Mouse (Mus musculus) kidney, embryonic 15.5 days (tissue): ENCODE results near the gene Gpr84. TPM values are rescaled to one million over a fixed set of nuclear protein-coding genes. Genes with fewer than 3 reads are reported as not detected.

Source experiments
- ATAC-seq: fragments of 200-750 bp; cut with Nextera tagmentation; replicated peaks from 2 replicates; pipeline ENCODE4 v1.8.0; 2017; ENCODE audit warnings: moderate TSS enrichment; ENCODE audit not compliant: low FRiP score
- H3K27ac ChIP-seq: fragments of 300-500 bp; sonication (generic); 2 replicates; pipeline ENCODE4 v1.5.1; 2015; ENCODE audit warnings: mild to moderate bottlenecking, inconsistent platforms
- H3K27me3 ChIP-seq: fragments of 300-500 bp; sonication (generic); 2 replicates; pipeline ENCODE4 v1.6.1; 2015; ENCODE audit warnings: inconsistent platforms
- H3K36me3 ChIP-seq: fragments of 300-500 bp; sonication (generic); 2 replicates; pipeline ENCODE4 v1.6.1; 2015; ENCODE audit warnings: inconsistent platforms
- H3K4me1 ChIP-seq: fragments of 300-500 bp; sonication (generic); 2 replicates; pipeline ENCODE4 v1.6.1; 2015; ENCODE audit warnings: inconsistent platforms
- H3K4me2 ChIP-seq: fragments of 300-500 bp; sonication (generic); 2 replicates; pipeline ENCODE4 v1.6.1; 2015; ENCODE audit warnings: moderate library complexity, mild to moderate bottlenecking, inconsistent platforms
- H3K4me3 ChIP-seq: fragments of 300-500 bp; sonication (generic); replicated peaks from 2 replicates; pipeline ENCODE4 v1.5.1; 2015; ENCODE audit warnings: mild to moderate bottlenecking, inconsistent platforms
- H3K9ac ChIP-seq: fragments of 300-500 bp; sonication (generic); 2 replicates; pipeline ENCODE4 v1.6.1; 2015; ENCODE audit warnings: mild to moderate bottlenecking, inconsistent platforms
- H3K9me3 ChIP-seq: fragments of 300-500 bp; sonication (generic); replicated peaks from 2 replicates; pipeline ENCODE4 v1.6.1; 2016; ENCODE audit warnings: inconsistent platforms
- WGBS: fragments of 180-500 bp; shearing (Covaris S2); methylation state at CpG from one replicate; pipeline ENCODE4 v1.1.7; 2015; ENCODE audit warnings: mixed read lengths; 5-methylcytosine and 5-hydroxymethylcytosine counted together
- polyA plus RNA-seq: library from polyadenylated mRNA; unstranded; fragments of >200 nt; fragmentation: Nextera tagmentation; extraction: Ambion mirVana; gene quantifications from 2 replicates; pipeline ENCODE4 v1.2.1, GENCODE M21; 2015

Gene Gpr84
- polyA plus RNA-seq, 1 experiment from 2014 or later: 0.42 TPM

DNA sequence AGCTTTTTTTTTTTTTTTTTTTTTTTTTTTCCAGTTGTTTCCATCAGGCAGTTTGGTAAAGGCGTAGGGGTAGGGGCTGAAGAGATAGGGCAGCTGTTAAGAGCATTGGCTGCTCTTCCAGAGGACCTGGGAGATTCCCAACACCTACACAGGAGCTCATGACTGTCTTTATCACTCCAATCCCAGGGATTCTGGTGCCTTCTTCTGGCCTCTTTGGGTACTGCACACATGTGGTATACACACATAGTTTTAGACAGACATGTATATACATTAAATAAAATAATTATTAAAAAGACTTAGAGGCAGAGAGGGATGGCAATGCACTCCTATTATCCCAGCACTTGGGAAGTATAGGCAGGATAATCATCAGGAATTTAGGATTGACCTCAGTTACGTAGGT lies 17.0 kb downstream of the Gpr84 start:
- Histone ChIP-seq H3K4me2 (no peak overlapping the region), H3K9ac (no peak overlapping the region), H3K4me3 (no peak overlapping the region), H3K4me1 (peaks cover 59% of the 10 kb centered on the region), H3K9me3 (no peaks in the 10 kb centered on the region), H3K27ac (no peak overlapping the region), H3K36me3 (peaks cover 68% of the 10 kb centered on the region), H3K27me3 (no peaks in the 10 kb centered on the region)
- 97% methylated on average over 2 of the region's 2 CpGs for WGBS
- no peak for ATAC-seq

DNA sequence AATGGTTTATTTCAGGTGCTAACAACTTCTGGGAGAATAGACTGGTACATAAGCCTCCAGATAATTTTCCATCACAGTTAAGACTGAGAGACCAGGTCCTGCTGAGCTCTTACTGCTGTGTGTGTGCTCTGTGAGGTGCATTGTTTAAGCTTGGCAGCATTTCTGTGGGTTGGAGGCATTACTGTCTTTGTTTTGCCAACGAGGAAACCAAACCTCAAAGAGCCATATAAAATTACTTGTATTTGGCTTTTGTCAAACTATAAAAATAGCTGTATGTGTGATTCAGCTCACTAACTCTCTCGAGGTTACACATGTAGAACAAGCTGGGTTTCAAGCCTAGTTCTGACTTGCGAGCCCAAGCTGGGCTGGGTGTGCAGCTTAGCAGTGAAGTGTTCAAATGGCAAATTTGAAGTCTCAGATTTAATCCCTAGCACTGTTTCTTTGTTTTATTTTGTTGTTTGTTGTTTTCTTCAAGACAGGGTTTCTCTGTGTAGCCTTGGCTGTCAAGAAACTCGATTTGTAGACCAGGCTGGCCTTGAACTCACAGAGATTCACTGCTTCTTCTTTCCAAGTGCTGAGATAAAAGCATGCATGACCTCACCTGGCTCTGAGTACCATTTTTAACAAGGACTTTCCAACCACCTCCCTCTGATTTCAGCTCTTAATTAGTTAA lies 17.6 kb downstream of the Gpr84 start:
- Histone ChIP-seq H3K4me1 (peaks cover 54% of the 10 kb centered on the region), H3K27ac (no peak overlapping the region), H3K27me3 (no peaks in the 10 kb centered on the region), H3K9me3 (no peaks in the 10 kb centered on the region), H3K36me3 (peaks cover 62% of the 10 kb centered on the region), H3K9ac (no peak overlapping the region), H3K4me3 (no peak overlapping the region), H3K4me2 (no peak overlapping the region)
- WGBS: 75% methylated on average over 4 of the region's 4 CpGs
- no peak for ATAC-seq

DNA sequence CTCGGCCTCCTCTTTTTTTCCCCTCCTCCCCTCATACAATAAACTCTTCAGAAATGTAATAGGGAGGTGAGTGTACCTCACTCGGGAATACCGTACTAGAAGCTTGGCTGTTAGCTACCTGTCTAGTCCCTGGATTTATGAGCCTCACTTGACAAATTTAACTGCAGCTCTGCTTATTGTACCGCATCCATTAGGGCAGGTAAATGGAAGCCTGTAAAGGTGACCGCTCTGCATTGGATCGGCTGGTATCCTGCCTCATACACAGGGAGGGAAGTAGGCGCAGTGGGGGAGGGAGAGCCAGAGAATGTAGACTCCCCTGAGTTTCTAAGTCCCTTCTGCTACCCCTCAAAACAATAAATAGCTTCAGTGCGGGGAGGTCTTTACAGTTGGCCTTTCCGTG lies 19.6 kb downstream of the Gpr84 start:
- Histone ChIP-seq H3K4me1 (peaks cover 38% of the 10 kb centered on the region), H3K27ac (peak overlapping the region; percentile 82), H3K4me2 (no peak overlapping the region), H3K36me3 (peaks cover 50% of the 10 kb centered on the region), H3K9me3 (no peaks in the 10 kb centered on the region), H3K4me3 (no peak overlapping the region), H3K9ac (no peak overlapping the region), H3K27me3 (no peaks in the 10 kb centered on the region)
- ATAC-seq: peak; percentile 44; the same call in 1 of the 2 replicates
- WGBS: 37% methylated on average over 9 of the region's 9 CpGs

DNA sequence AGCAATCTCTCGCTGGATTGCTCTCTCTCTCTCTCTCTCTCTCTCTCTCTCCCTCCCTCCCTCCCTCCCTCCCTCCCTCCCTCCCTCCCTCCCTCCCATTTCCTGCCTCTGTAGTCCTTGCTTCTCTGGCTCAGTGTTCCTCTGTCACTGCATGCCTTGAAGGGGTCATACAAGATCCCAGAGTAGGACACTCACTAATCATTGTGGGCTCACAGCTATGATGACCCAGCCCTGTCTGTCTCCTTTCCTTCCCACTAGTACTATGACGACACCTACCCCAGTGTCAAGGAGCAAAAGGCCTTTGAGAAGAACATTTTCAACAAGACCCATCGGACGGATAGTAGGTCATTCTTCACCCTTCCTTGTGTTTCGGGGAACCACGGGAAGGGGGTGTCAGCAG lies 20.0 kb downstream of the Gpr84 start:
- ATAC-seq: no peak; the same call in 1 of the 2 replicates
- H3K9ac ChIP-seq: no peak overlapping the region
- H3K4me2 ChIP-seq: no peak overlapping the region
- peak overlapping the region; percentile 82 for H3K27ac ChIP-seq
- 51% methylated on average over 6 of the region's 6 CpGs for WGBS
- H3K4me3 ChIP-seq: no peak overlapping the region
- H3K9me3 ChIP-seq: no peaks in the 10 kb centered on the region
- no peaks in the 10 kb centered on the region for H3K27me3 ChIP-seq
- H3K36me3 ChIP-seq: peaks cover 50% of the 10 kb centered on the region
- H3K4me1 ChIP-seq: peaks cover 38% of the 10 kb centered on the region

DNA sequence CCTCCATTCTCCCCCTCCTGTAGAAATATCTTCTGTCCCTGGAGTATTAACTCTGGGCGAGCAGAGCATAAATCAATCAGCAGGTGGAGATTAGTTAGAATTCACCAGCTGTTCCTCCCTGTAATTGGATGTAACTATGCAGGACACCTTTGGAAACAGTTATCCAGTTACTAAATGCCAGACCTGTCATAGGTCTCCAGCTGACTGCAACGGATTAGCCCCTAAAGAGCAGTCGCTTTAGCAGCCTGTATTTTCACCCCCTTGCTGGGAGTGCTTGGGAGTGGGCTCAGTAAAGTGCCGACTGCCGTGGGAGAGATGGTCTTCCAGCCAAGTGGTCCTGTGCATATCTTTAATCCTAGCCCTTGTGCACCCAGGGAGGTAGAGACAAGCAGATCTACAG lies 20.8 kb downstream of the Gpr84 start:
- Histone ChIP-seq H3K36me3 (peaks cover 50% of the 10 kb centered on the region), H3K27ac (peak overlapping the region; percentile 80), H3K27me3 (no peaks in the 10 kb centered on the region), H3K4me3 (no peak overlapping the region), H3K4me1 (peaks cover 42% of the 10 kb centered on the region), H3K9me3 (no peaks in the 10 kb centered on the region), H3K4me2 (no peak overlapping the region), H3K9ac (no peak overlapping the region)
- 25% methylated on average over 5 of the region's 5 CpGs for WGBS
- ATAC-seq: peak; percentile 52

DNA sequence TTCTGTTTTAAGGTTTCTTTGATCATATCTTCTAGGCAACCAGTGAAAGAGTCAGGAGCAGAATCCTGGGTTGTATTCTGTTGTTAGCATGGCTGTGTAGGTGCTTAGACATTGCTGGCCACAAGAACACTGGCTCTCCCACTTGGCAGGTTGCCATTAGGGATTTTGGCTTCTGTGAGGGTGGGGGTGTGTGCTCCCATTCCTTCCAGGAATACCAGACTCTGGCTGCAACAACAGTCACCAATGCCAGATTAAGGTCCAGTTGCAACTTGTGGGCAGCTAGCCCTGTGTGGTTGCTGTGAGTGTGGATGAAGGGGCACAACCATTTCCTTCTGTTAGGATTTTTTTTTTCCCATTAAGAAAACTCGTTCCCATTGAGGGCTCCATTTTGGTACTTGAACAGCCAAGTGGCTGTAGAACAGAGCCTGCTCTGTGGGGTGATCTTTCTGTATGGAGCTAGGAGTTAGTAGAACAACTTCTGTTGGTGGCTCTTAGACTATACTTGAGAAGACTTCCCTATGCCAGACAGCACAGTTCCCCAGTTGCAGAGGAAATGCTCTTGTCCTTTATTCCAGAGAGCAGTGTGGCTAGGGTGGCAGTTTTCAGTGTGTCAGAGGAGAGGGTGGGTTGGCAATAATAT lies 24.5 kb downstream of the Gpr84 start:
- peaks cover 23% of the 10 kb centered on the region for H3K36me3 ChIP-seq
- H3K4me2 ChIP-seq: no peak overlapping the region
- no peak for ATAC-seq
- 74% methylated on average over 1 of the region's 1 CpGs for WGBS
- H3K4me1 ChIP-seq: peaks cover 46% of the 10 kb centered on the region
- no peak overlapping the region for H3K9ac ChIP-seq
- peak overlapping the region; percentile 64 for H3K27ac ChIP-seq
- no peak overlapping the region for H3K4me3 ChIP-seq
- H3K27me3 ChIP-seq: no peaks in the 10 kb centered on the region
- H3K9me3 ChIP-seq: no peaks in the 10 kb centered on the region

DNA sequence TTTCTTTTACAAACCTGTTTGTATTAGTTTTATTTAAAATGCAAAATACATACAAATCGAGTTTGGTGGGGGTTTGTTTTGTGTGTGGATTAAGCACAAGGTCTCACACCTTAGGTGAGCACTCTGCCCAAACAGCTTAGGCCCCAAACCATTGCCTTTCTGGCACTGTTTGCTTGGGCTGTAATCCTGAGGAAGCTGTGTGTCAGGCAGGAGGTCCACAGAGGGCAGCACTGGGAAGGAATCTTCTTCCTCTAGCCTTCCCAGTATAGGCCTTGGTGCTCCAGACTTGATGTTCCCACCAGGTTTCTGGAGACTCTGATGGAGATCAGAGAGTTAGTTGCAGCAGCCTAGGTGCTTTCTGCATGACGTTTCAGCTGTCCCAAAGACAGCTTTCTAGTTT lies 25.8 kb downstream of the Gpr84 start:
- 18% methylated on average over 2 of the region's 2 CpGs for WGBS

DNA sequence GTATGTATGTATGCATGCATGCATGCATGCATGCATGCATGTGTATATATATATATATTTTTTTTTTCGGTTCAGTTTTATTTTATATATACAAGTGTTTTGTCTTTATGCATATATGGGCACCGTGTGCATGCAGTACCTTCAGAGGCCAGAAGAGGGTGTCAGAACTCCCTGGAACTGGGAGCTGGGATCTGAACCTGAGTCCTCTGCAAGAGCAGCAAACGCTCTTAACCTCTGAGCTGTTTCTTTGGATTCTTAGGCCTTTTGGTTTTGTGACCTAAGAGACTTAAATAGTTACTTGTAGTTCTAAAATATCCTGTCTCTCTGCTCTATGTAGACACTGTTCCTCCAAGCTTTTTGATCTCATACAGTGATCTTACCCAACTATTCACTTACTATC lies 26.3 kb downstream of the Gpr84 start:
- Histone ChIP-seq H3K36me3 (peaks cover 12% of the 10 kb centered on the region; the same call in 1 of the 2 replicates), H3K9ac (no peak overlapping the region), H3K4me2 (no peak overlapping the region), H3K27ac (no peak overlapping the region), H3K9me3 (no peaks in the 10 kb centered on the region), H3K27me3 (no peaks in the 10 kb centered on the region), H3K4me3 (no peak overlapping the region), H3K4me1 (peaks cover 31% of the 10 kb centered on the region)
- ATAC-seq: no peak
- 62% methylated on average over 3 of the region's 3 CpGs for WGBS

More for the DNA sequence above, 25.8 kb downstream of the Gpr84 start:
- no peak for ATAC-seq
- H3K9ac ChIP-seq: no peak overlapping the region
- H3K36me3 ChIP-seq: peaks cover 15% of the 10 kb centered on the region; the same call in 1 of the 2 replicates
- H3K4me1 ChIP-seq: peaks cover 37% of the 10 kb centered on the region
- H3K4me3 ChIP-seq: no peak overlapping the region
- H3K4me2 ChIP-seq: no peak overlapping the region
- no peaks in the 10 kb centered on the region for H3K27me3 ChIP-seq
- H3K9me3 ChIP-seq: no peaks in the 10 kb centered on the region
- peak overlapping the region; percentile 64 for H3K27ac ChIP-seq

DNA sequence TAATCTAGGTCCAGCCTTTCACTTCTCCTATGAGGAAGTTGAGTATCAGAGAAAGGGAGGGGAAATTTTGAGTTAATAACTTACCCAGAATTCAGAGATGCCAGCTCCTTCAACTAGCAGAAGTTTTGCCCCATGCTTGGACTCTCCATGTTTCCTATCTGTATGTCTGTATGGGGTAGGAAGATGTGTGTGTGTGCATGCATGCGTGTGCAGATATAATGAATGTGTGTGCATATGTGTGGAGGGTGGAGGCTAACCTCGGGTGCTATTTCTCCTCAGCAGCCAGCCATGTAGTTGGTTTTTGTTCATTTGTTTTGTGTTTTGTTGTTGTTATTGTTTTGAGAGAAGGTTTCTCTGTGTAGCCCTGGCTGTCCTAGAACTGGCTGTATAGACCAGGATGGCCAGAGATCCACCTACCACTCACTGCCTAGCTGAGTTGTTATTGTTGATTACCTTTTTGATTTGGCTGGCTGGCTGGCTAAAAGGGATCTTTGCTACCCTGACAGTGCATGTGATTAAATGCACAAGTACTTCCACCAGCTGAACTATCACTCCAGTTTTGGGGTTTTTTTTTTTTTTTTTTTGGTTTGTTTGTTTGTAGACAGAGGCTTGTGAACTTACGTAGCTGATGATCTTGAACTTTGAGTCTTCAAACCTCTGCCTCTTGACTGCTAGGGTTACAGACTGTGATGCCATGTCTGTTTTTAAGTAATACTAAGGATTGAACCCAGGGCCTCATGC lies 28.8 kb downstream of the Gpr84 start:
- no peak for ATAC-seq
- Histone ChIP-seq H3K27me3 (no peaks in the 10 kb centered on the region), H3K27ac (0 out of 2 replicates have a peak overlapping the region, but pooled peaks have one; percentile 6), H3K9me3 (no peaks in the 10 kb centered on the region), H3K9ac (no peak overlapping the region), H3K36me3 (0 out of 2 replicates have a peak, but pooled peaks cover 7% of the 10 kb centered on the region), H3K4me3 (no peak overlapping the region), H3K4me2 (no peak overlapping the region), H3K4me1 (peaks cover 41% of the 10 kb centered on the region)
- 94% methylated on average over 3 of the region's 3 CpGs for WGBS

DNA sequence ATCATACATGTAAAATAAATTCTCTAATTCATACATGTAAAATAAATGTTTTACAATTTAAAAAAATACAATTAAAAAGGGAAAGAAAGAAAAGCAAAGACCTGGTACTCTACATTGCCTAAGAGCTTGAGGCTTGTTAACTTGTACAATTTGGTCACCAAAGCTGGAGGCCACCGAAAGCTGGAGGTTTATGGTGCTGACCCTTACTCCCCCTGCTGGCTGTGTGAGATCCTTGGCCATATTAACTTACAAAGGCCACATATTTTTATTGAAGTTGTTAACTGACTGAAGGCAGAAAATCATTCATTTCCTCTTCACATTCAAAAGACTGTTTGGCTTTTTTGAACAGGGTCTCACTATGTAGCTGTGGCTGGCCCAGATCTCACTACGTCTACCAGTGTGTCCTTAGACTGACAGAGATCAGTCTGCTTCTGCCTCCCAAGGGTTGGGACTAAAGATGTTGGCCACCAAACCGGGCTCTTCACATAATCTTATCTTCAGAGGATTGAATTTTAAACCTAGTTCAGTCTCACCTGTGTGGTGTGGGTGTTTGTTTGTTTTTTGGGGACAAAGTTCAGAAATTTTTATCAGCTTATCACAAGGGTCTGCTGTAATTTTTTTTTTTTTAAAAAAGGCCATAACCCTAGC lies 29.5 kb downstream of the Gpr84 start:
- WGBS: 55% methylated on average over 3 of the region's 3 CpGs
- 0 out of 2 replicates have a peak overlapping the region, but pooled peaks have one; percentile 6 for H3K27ac ChIP-seq
- no peak for ATAC-seq

DNA sequence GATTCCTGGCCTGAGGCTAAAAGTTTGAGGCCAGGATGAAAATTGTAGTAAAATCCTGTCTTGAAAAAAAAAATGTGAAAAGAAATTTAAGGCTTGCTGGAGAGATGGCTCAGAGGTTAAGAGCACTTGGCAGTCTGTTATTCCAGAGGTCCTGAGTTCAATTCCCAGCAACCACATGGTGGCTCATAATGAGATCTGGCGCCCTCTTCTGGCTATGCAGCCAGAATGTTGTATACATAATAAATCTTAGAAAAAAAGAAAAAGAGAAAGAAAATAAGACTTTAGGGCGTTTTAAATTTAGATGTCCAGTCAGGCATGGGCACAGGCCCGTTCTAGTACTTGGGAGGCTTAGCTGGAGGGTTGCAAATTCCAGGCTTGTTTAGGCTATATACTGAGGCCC lies 30.7 kb downstream of the Gpr84 start:
- Histone ChIP-seq H3K4me2 (no peak overlapping the region), H3K9ac (no peak overlapping the region), H3K27ac (no peak overlapping the region), H3K4me1 (peaks cover 27% of the 10 kb centered on the region), H3K27me3 (no peaks in the 10 kb centered on the region), H3K9me3 (no peaks in the 10 kb centered on the region), H3K4me3 (no peak overlapping the region), H3K36me3 (0 out of 2 replicates have a peak, but pooled peaks cover 7% of the 10 kb centered on the region)
- WGBS: 43% methylated on average over 3 of the region's 3 CpGs
- ATAC-seq: no peak

More for the DNA sequence above, 29.5 kb downstream of the Gpr84 start:
- no peaks in the 10 kb centered on the region for H3K27me3 ChIP-seq
- H3K36me3 ChIP-seq: 0 out of 2 replicates have a peak, but pooled peaks cover 7% of the 10 kb centered on the region
- no peak overlapping the region for H3K4me2 ChIP-seq
- no peak overlapping the region for H3K9ac ChIP-seq
- H3K4me3 ChIP-seq: no peak overlapping the region
- no peaks in the 10 kb centered on the region for H3K9me3 ChIP-seq
- peaks cover 38% of the 10 kb centered on the region for H3K4me1 ChIP-seq
